Mouse (Mus musculus): ENCODE results near the gene Angptl3. TPM values are rescaled to one million over a fixed set of nuclear protein-coding genes. Genes with fewer than 3 reads are reported as not detected.

Angptl3 gene
- total and polyA plus RNA-seq, 3 experiments = not detected

GRCm38 (mm10) chr4:99087760-99088485 is 57.2 kb downstream of the Angptl3 start:
- Histone ChIP-seq H3K79me2 (replicated peaks; ENCODE audit: control insufficient read depth, extremely low read depth, insufficient read depth, poor library complexity, severe bottlenecking) (no peaks in the 10 kb centered on the region), H3K27me3 (replicated peaks) (no peaks in the 10 kb centered on the region), H3K9me3 (replicated peaks; ENCODE audit: low read length) (peaks cover 14% of the 10 kb centered on the region), H3K9ac (ENCODE audit: insufficient read depth, low read depth) (no peak overlapping the region), H3K27ac (ENCODE audit: insufficient read depth, low read depth) (no peak overlapping the region), H3K36me3 (replicated peaks in 1 of 2; ENCODE audit: control insufficient read depth in 1 of 2, insufficient read depth in 1 of 2, low read length in 1 of 2) (no peaks in the 10 kb centered on the region), H3K4me2 (ENCODE audit: insufficient read depth, low read depth, poor library complexity, severe bottlenecking) (no peak overlapping the region), H3K4me1 (ENCODE audit: control insufficient read depth in 1 of 2, insufficient read depth in 2 of 2) (no peaks in the 10 kb centered on the region), H3K4me3 (replicated peaks in 1 of 3; ENCODE audit: low read depth in 2 of 3, low read length in 2 of 3, poor library complexity in 1 of 3) (no peak overlapping the region)
- dilution Hi-C loops (cut with MboI; ENCODE audit: extremely low pct_ligation_motif_present, extremely low pct_unique_long_range_greater_than_20kb, low sequenced_read_pairs) (no loop called here), in situ Hi-C loops (cut with MboI; ENCODE audit: low pct_ligation_motif_present, low pct_unique_long_range_greater_than_20kb, low sequenced_read_pairs) (no loop called here)
- no peak for DNase-seq (ENCODE audit: extremely low read depth)
- TF ChIP-seq CTCF (conservative IDR thresholded peaks at IDR 0.05 in 1 of 2, IDR thresholded peaks at IDR 0.05 in 1 of 2; ENCODE audit: low read depth in 2 of 2, low read length in 2 of 2) = no peak
- no peak for TF ChIP-seq HCFC1 (IDR thresholded peaks at IDR 0.05; ENCODE audit: low read depth, low read length)
- TF ChIP-seq ZC3H11A (IDR thresholded peaks at IDR 0.05; ENCODE audit: low read depth, low read length) = no peak
- no peak for TF ChIP-seq GABPA (IDR thresholded peaks at IDR 0.05; ENCODE audit: insufficient replicate concordance, low read depth, low read length)
- no peak for TF ChIP-seq PAX5 (IDR thresholded peaks at IDR 0.05; ENCODE audit: low read length)
- no peak for TF ChIP-seq BHLHE40 (IDR thresholded peaks at IDR 0.05; ENCODE audit: low read depth, low read length)
- TF ChIP-seq RCOR1 (conservative IDR thresholded peaks at IDR 0.05; ENCODE audit: low read depth, low read length) = no peak
- no peak for TF ChIP-seq RAD21 (IDR thresholded peaks at IDR 0.05; ENCODE audit: low read depth, low read length)
- no peak for TF ChIP-seq MYC (IDR thresholded peaks at IDR 0.05; ENCODE audit: low read depth, low read length)

DNA sequence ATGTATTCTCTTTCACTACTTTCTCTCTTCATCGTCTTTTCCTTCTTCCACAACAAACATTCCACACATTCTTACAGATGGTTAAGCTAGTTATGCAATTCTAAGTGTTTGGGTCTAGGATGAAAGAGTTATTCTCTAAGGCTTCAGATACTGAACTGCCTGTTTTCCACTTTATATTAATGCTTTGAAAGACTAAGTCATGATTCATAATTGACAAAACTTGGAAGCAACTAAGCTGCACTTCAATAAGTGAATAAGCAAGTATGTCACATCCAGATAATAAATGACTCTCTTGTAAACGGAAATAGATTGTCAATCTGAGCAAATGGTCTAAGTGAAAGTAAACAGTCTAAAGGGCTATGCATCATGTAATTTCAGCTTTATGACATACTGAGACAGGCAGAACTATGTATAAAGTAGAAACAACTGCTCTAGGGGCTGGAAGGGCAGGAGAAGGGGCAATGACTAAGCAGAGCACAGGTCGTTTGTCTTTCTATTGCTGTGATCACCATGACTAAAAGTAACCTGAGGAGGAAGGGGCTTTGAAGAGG is 60.5 kb downstream of the Angptl3 start:
- in situ Hi-C loops (cut with MboI; ENCODE audit: low pct_ligation_motif_present, low pct_unique_long_range_greater_than_20kb, low sequenced_read_pairs) (no loop called here), dilution Hi-C loops (cut with MboI; ENCODE audit: extremely low pct_ligation_motif_present, extremely low pct_unique_long_range_greater_than_20kb, low sequenced_read_pairs) (no loop called here)
- Histone ChIP-seq H3K4me2 (ENCODE audit: insufficient read depth, low read depth, poor library complexity, severe bottlenecking) (no peak overlapping the region), H3K27ac (ENCODE audit: insufficient read depth, low read depth) (no peak overlapping the region), H3K9ac (ENCODE audit: insufficient read depth, low read depth) (no peak overlapping the region), H3K79me2 (replicated peaks; ENCODE audit: control insufficient read depth, extremely low read depth, insufficient read depth, poor library complexity, severe bottlenecking) (no peaks in the 10 kb centered on the region), H3K9me3 (replicated peaks; ENCODE audit: low read length) (peaks cover 24% of the 10 kb centered on the region), H3K4me3 (replicated peaks in 1 of 3; ENCODE audit: low read depth in 2 of 3, low read length in 2 of 3, poor library complexity in 1 of 3) (no peak overlapping the region), H3K4me1 (ENCODE audit: control insufficient read depth in 1 of 2, insufficient read depth in 2 of 2) (no peaks in the 10 kb centered on the region), H3K27me3 (replicated peaks) (no peaks in the 10 kb centered on the region), H3K36me3 (replicated peaks in 1 of 2; ENCODE audit: control insufficient read depth in 1 of 2, insufficient read depth in 1 of 2, low read length in 1 of 2) (no peaks in the 10 kb centered on the region)
- TF ChIP-seq CHD2 (IDR thresholded peaks at IDR 0.05; ENCODE audit: low read length) (no peak), JUN (IDR thresholded peaks at IDR 0.05; ENCODE audit: insufficient read depth, low read depth, low read length) (no peak), RAD21 (IDR thresholded peaks at IDR 0.05; ENCODE audit: low read depth, low read length) (no peak), KAT2A (IDR thresholded peaks at IDR 0.05; ENCODE audit: insufficient replicate concordance, low read length) (no peak), MEF2A (IDR thresholded peaks at IDR 0.05; ENCODE audit: borderline replicate concordance, low read depth, low read length) (no peak), TCF12 (IDR thresholded peaks at IDR 0.05; ENCODE audit: low read depth, low read length) (no peak), SMC3 (IDR thresholded peaks at IDR 0.05; ENCODE audit: low read depth, low read length) (no peak), NRF1 (IDR thresholded peaks at IDR 0.05; ENCODE audit: low read depth, low read length) (no peak), HCFC1 (IDR thresholded peaks at IDR 0.05; ENCODE audit: low read depth, low read length) (no peak), ZNF384 (IDR thresholded peaks at IDR 0.05; ENCODE audit: low read depth, low read length) (no peak), TBP (conservative IDR thresholded peaks at IDR 0.05; ENCODE audit: low read depth, low read length) (no peak), ZKSCAN1 (IDR thresholded peaks at IDR 0.05; ENCODE audit: borderline replicate concordance, low read depth, low read length) (no peak), NELFE (IDR thresholded peaks at IDR 0.05; ENCODE audit: low read depth, low read length) (no peak), UBTF (IDR thresholded peaks at IDR 0.05; ENCODE audit: low read depth, low read length) (no peak), E2F4 (IDR thresholded peaks at IDR 0.05; ENCODE audit: insufficient replicate concordance, low read depth, low read length) (no peak), JUND (conservative IDR thresholded peaks at IDR 0.05; ENCODE audit: low read depth, low read length) (no peak), POLR2AphosphoS2 (IDR thresholded peaks at IDR 0.05; ENCODE audit: low read depth, low read length) (no peak), USF2 (conservative IDR thresholded peaks at IDR 0.05; ENCODE audit: low read depth, low read length) (no peak)
- no peak for DNase-seq (ENCODE audit: extremely low read depth)

Data from CH12.LX (cell line).